Mouse (Mus musculus) heart, embryonic 11.5 days (tissue): ENCODE results near the gene C2cd3. TPM values are rescaled to one million over a fixed set of nuclear protein-coding genes. Genes with fewer than 3 reads are reported as not detected.
A peak's percentile ranks its signal among the peaks of the same experiment; 100 is the strongest.

Experiments used
- ATAC-seq: fragments of 200-750 bp; cut with Nextera tagmentation; replicated peaks from 2 replicates; pipeline ENCODE4 v1.8.0; 2017; ENCODE audit warnings: moderate library complexity; ENCODE audit not compliant: insufficient number of reproducible peaks, low FRiP score, low TSS enrichment
- H3K27ac ChIP-seq: fragments of 300-500 bp; sonication (generic); 2 replicates; pipeline ENCODE4 v1.5.1; 2014; ENCODE audit warnings: mild to moderate bottlenecking, low read depth, low read length
- H3K27me3 ChIP-seq: fragments of 300-500 bp; sonication (generic); 2 replicates; pipeline ENCODE4 v1.6.1; 2014; ENCODE audit warnings: mild to moderate bottlenecking, low read length, mixed read lengths; ENCODE audit not compliant: control insufficient read depth, insufficient read depth
- H3K36me3 ChIP-seq: fragments of 300-500 bp; sonication (generic); 2 replicates; pipeline ENCODE4 v1.6.1; 2014; ENCODE audit warnings: mild to moderate bottlenecking, low read length, moderate library complexity, mixed read lengths; ENCODE audit not compliant: control insufficient read depth, insufficient read depth
- H3K4me1 ChIP-seq: fragments of 300-500 bp; sonication (generic); 2 replicates; pipeline ENCODE4 v1.6.1; 2014; ENCODE audit warnings: low read length; ENCODE audit not compliant: control insufficient read depth, insufficient read depth
- H3K4me2 ChIP-seq: fragments of 300-500 bp; sonication (generic); 2 replicates; pipeline ENCODE4 v1.6.1; 2014; ENCODE audit warnings: mild to moderate bottlenecking, moderate library complexity
- H3K4me3 ChIP-seq: fragments of 300-500 bp; sonication (generic); 2 replicates; pipeline ENCODE4 v1.5.1; 2014; ENCODE audit warnings: low read depth, low read length
- H3K9ac ChIP-seq: fragments of 300-500 bp; sonication (generic); 2 replicates; pipeline ENCODE4 v1.6.1; 2014; ENCODE audit warnings: mild to moderate bottlenecking, low read depth, low read length, moderate library complexity
- H3K9me3 ChIP-seq: fragments of 300-500 bp; sonication (generic); replicated peaks from 2 replicates; pipeline ENCODE4 v1.6.1; 2016; ENCODE audit warnings: low read length; ENCODE audit not compliant: control insufficient read depth
- WGBS: fragments of 180-500 bp; shearing (Covaris S2); extraction: QIAGEN DNeasy Blood & Tissue Kit; methylation state at CpG from one replicate; pipeline ENCODE4 v1.1.7; 2014; ENCODE audit not compliant: insufficient replicate concordance; 5-methylcytosine and 5-hydroxymethylcytosine counted together
- polyA plus RNA-seq: library from polyadenylated mRNA; unstranded; fragments of >200 nt; fragmentation: Nextera tagmentation; extraction: Ambion mirVana; gene quantifications from 2 replicates; pipeline ENCODE4 v1.2.1, GENCODE M21; 2014

The C2cd3 gene
- polyA plus RNA-seq, 1 experiment from 2014 or later, result 22.7 TPM

GRCm38 (mm10) chr7:100468761-100469160, 96.7 kb downstream of the C2cd3 start:
- Histone ChIP-seq H3K36me3 (0 out of 2 replicates have a peak, but pooled peaks cover 3% of the 10 kb centered on the region), H3K27me3 (no peaks in the 10 kb centered on the region), H3K4me1 (peaks cover 32% of the 10 kb centered on the region), H3K4me3 (no peak overlapping the region), H3K9ac (no peak overlapping the region; the same call in 1 of the 2 replicates), H3K9me3 (no peaks in the 10 kb centered on the region), H3K27ac (peak overlapping the region; percentile 54; the same call in 1 of the 2 replicates), H3K4me2 (no peak overlapping the region)
- no peak for ATAC-seq
- WGBS, result 81% methylated on average over 6 of the region's 6 CpGs

- no peaks in the 10 kb centered on the region for H3K9me3 ChIP-seq
- H3K27me3 ChIP-seq, result no peaks in the 10 kb centered on the region
- H3K9ac ChIP-seq, result no peak overlapping the region
- ATAC-seq, result no peak
- no peak overlapping the region for H3K4me3 ChIP-seq
- H3K27ac ChIP-seq, result no peak overlapping the region
- H3K4me2 ChIP-seq, result no peak overlapping the region
- H3K36me3 ChIP-seq, result 0 out of 2 replicates have a peak, but pooled peaks cover 3% of the 10 kb centered on the region
- 74% methylated on average over 1 of the region's 1 CpGs for WGBS
- peaks cover 31% of the 10 kb centered on the region for H3K4me1 ChIP-seq
Observed at GRCm38 (mm10) chr7:100469502-100469901, 97.5 kb downstream of the C2cd3 start.

- 0 out of 2 replicates have a peak, but pooled peaks cover 3% of the 10 kb centered on the region for H3K36me3 ChIP-seq
- ATAC-seq, result no peak
- H3K27me3 ChIP-seq, result no peaks in the 10 kb centered on the region
- H3K27ac ChIP-seq, result no peak overlapping the region
- H3K4me3 ChIP-seq, result no peak overlapping the region
- no peak overlapping the region for H3K4me2 ChIP-seq
- H3K4me1 ChIP-seq, result peaks cover 21% of the 10 kb centered on the region
- no peaks in the 10 kb centered on the region for H3K9me3 ChIP-seq
- no peak overlapping the region for H3K9ac ChIP-seq
- 88% methylated on average over 11 of the region's 11 CpGs for WGBS
Observed at GRCm38 (mm10) chr7:100470796-100471406, 98.9 kb downstream of the C2cd3 start.

DNA sequence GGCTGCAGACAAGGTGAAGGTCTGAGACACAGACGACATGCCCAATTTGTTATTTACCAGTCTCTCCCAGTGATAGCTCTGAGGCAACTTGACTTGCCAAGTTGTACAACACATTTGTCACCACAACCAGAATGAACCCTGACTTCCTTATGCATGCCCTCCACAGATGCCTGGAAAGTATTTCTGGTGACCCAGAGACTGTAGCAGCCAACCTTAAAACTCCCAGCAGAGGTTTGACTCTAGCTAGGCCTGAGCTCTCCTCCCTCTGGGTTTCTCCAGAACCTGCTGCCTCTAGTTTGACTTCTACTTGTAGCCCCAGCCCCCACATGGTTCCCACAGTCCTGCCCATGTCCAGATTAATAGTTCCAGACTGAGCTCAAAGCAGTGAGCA, 99.4 kb downstream of the C2cd3 start:
- Histone ChIP-seq H3K27me3 (no peaks in the 10 kb centered on the region), H3K36me3 (0 out of 2 replicates have a peak, but pooled peaks cover 3% of the 10 kb centered on the region), H3K4me2 (no peak overlapping the region), H3K27ac (no peak overlapping the region), H3K9me3 (no peaks in the 10 kb centered on the region), H3K4me1 (peaks cover 17% of the 10 kb centered on the region), H3K4me3 (no peak overlapping the region), H3K9ac (no peak overlapping the region)
- ATAC-seq, result no peak
- WGBS, result 91% methylated on average over 1 of the region's 1 CpGs

- ATAC-seq, result no peak
- WGBS, result 65% methylated on average over 6 of the region's 6 CpGs
- Histone ChIP-seq H3K4me3 (no peak within 1 kb of the TSS), H3K9ac (0 out of 2 replicates have a peak within 1 kb of the TSS, but pooled peaks have one; percentile 2), H3K9me3 (no peaks in the 10 kb centered on the region), H3K4me1 (peaks cover 17% of the 10 kb centered on the region), H3K27ac (no peak within 1 kb of the TSS), H3K27me3 (no peaks in the 10 kb centered on the region), H3K36me3 (0 out of 2 replicates have a peak, but pooled peaks cover 3% of the 10 kb centered on the region), H3K4me2 (no peak within 1 kb of the TSS)
Observed at GRCm38 (mm10) chr7:100472777-100473176, 100.7 kb downstream of the C2cd3 start, which contains the start of gene Ucp3. Gene Ucp3, plus strand, starts transcription at chr7:100472990.

- no peaks in the 10 kb centered on the region for H3K36me3 ChIP-seq
- H3K4me1 ChIP-seq, result peaks cover 9% of the 10 kb centered on the region
- no peak overlapping the region for H3K4me2 ChIP-seq
- WGBS, result 56% methylated on average over 9 of the region's 9 CpGs
- ATAC-seq, result no peak
- H3K27me3 ChIP-seq, result no peaks in the 10 kb centered on the region
- no peak overlapping the region for H3K9ac ChIP-seq
- no peak overlapping the region for H3K27ac ChIP-seq
- H3K9me3 ChIP-seq, result no peaks in the 10 kb centered on the region
- H3K4me3 ChIP-seq, result no peak overlapping the region
Observed at GRCm38 (mm10) chr7:100473846-100474454, 101.9 kb downstream of the C2cd3 start.

GRCm38 (mm10) chr7:100474680-100475079, 102.6 kb downstream of the C2cd3 start:
- Histone ChIP-seq H3K4me2 (no peak overlapping the region), H3K9ac (no peak overlapping the region), H3K4me1 (peaks cover 7% of the 10 kb centered on the region), H3K4me3 (no peak overlapping the region), H3K36me3 (no peaks in the 10 kb centered on the region), H3K27ac (no peak overlapping the region), H3K9me3 (no peaks in the 10 kb centered on the region), H3K27me3 (no peaks in the 10 kb centered on the region)
- WGBS, result 20% methylated on average over 1 of the region's 1 CpGs
- no peak for ATAC-seq

GRCm38 (mm10) chr7:100479100-100479822, 107.2 kb downstream of the C2cd3 start:
- Histone ChIP-seq H3K9ac (no peak overlapping the region; the same call in 1 of the 2 replicates), H3K4me3 (no peak overlapping the region), H3K27me3 (no peaks in the 10 kb centered on the region), H3K36me3 (no peaks in the 10 kb centered on the region), H3K4me1 (peaks cover 5% of the 10 kb centered on the region), H3K9me3 (no peaks in the 10 kb centered on the region), H3K4me2 (no peak overlapping the region), H3K27ac (no peak overlapping the region)
- ATAC-seq, result no peak
- WGBS, result 69% methylated on average over 20 of the region's 20 CpGs
